Mouse (Mus musculus): Measurements from ENCODE around the gene Lactb.

GRCm38 (mm10) chr9:66907746-66908397 lies 67.4 kb downstream of the Lactb start:
- TF ChIP-seq POLR2A (IDR thresholded peaks at IDR 0.05; ENCODE audit: low read depth, low read length) (no peak), CTCF (conservative IDR thresholded peaks at IDR 0.05 in 1 of 2, IDR thresholded peaks at IDR 0.05 in 1 of 2; ENCODE audit: low read depth in 2 of 2, low read length in 2 of 2) (no peak), MAZ (IDR thresholded peaks at IDR 0.05; ENCODE audit: low read depth, low read length) (no peak)

Data from CH12.LX (cell line).